Mouse (Mus musculus) CD4-positive helper T cell, adult 2 months (primary cell): ENCODE measurements around the gene 4933428G20Rik.

Experiments
- DNase-seq: peaks from one replicate; pipeline ENCODE4 v3.0.0-alpha.2; 2012; ENCODE audit warnings: low read depth, missing footprints, low spot score

4933428G20Rik gene

DNA sequence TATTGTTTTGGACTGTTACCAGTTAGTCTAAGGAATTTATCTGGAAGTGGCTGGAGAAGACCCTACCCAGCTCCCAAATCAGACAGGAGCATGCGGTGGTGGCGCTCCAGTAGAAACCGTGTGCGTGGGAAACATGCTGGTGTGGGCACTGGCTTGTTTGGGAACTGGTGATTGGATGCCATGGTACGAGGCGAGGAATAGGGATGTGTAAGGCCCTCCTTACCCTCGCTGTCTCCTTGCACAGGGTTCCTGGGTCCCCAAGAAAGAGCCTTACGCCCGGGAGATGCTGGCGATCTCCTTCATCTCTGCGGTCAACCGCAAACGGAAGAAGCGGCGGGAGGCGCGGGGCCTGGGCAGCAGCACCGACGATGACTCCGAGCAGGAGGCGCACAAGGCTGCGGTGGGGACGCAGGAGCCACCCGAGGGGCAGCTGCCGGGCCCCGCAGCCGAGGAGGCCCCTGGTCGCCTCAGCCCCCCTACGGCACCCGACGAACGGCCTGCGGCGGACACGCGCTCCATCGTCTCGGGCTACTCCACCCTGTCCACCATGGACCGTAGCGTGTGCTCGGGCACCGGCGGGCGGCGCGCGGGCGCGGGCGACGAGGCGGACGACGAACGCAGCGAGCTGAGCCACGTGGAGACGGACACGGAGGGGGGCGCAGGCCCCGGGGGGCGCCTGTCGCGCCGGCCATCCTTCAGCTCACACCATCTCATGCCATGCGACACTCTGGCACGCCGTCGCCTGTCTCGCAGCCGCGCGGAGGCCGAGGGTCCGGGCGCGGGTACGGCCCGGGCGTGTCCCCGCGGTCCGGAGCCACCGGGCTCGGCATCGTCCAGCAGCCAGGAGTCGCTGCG, at the start of gene 4933428G20Rik:
TSS of gene 4933428G20Rik (minus strand) at position 476 of the 855 bp plus-strand sequence.
- DNase-seq, result no peak

DNA sequence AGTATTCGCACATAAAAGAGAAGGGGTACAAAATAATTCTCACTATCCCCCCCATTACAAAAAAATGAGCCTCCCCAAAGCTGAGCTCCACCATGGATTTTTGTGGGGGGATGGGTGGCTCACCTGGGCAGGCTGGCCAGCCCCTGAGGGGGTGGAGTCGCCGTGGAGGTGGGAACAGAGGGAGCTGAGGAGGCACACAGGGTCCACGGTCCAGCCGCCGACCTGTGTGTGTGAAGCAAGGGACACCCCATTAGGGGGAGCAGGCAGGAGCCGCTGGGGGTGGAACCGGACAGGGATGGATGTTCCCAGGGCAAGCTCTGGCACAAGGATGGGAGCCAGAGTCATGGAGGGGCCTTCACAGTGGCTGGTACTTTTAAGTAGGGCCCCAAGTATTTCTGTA, 48.6 kb upstream of the 4933428G20Rik start:
- no peak for DNase-seq

DNA sequence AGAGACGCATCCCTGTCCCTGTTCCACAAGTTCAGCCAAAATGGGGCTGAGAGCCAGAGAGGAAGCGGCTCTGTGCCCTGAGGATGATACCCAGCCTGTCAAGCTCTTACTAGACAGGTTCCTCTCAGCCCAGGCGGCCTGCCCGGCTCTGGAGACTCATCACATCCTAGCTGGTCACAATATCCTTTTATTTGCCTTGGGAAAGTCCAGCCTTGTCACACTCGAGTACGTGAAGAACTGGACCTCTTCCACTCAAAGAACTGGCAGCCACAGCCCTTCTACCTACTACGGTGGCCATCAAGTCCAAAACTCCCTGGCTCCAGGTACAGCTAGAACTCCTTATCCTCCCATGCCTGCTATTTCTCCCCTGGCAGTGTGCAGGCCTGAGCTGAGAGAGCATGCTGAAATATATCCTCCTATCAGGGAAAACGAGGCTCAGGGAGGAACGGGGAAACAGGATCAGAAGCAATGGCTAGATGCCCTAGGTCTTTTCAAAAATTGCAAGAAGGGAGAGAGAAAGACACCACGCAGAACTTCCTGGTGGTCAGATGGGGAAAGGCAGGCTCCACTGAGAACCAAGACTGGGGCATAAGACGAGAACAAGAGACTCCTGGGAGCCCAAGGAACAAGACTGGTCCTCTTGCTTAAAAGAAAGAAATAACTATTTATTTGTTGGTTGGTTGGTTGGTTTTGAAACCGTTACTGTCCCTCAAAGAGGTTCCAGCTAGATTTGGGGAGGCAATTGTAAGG, 48.0 kb upstream of the 4933428G20Rik start:
- no peak for DNase-seq

- DNase-seq, result no peak
Measured at GRCm38 (mm10) chr11:97546804-97547411, 46.8 kb upstream of the 4933428G20Rik start.

- DNase-seq, result peak; percentile 17
Measured at GRCm38 (mm10) chr11:97545808-97546560, 45.8 kb upstream of the 4933428G20Rik start.

GRCm38 (mm10) chr11:97543883-97544282, 43.7 kb upstream of the 4933428G20Rik start:
- no peak for DNase-seq

DNA sequence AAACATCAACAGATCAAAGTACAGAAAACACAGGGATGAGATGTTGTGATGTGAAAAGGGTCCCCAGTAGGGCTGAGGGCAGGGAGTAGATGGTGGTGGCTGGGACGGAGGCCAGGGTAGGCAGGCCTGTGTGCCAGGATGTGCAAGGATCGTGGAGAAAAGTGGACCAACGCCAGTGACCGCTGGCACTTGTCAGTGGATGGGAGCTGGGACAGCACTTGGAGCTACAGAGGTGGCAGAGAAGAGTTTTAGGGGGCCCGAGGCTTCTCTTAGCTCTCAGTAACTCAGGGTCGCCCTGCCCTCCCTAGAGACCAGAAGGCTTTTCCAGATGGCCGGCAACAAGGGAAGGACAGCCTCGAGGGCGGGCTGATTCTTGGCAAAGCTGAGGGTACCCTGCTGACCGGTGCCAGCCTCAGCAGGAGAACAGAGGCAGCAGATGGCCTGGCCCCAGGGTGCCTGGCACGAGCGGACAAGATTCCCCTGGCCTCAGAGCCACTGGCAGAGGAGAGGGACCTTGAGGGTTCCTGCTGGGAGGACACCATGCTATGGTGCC, 43.1 kb upstream of the 4933428G20Rik start:
- no peak for DNase-seq

DNA sequence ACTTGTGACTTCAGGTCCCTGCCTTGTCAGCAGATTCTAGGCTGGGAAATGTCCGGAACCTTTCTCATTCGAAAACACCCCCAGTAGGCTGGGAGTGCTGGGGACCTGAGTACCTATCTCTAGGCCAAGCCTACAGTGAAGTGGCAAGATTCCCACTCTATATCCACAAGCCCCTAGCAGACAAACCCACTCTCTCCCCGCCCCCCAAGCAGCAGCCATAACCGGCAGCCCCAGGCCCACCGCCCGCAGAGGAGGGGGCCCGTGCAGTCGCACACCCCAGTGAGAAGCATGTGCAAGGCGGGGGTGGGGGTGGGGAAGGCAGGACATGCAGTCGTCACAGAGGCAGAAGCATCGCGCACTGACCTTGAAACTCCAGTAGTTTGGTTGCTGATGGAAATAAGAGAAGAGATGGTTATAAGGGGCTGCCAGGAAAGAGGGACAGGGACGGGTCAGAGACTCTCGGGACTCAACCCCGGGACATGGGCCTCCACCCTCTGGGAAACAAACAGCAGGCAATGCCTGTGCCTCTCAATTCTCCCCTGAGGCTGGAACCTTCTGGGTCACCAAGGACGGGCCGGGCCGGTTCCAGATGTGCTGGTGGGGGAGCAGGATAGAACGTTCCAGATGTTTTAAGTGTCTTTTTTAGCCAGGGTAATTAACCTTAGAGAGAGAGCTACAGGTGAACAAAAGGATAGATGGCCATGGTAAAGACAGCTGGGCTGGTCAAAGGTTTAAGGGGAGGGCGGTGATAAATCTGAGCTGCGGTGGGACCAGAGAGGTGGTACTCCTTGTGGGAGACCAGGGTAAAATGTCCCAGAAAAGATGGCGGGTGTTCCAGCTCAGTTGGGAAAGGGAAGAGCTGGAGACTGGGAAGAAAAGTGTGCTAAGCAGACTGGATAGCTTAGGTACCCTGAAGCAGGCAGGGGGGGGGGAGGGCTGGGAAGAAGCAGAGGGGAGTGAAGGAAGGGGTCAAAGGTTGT, 42.3 kb upstream of the 4933428G20Rik start:
- no peak for DNase-seq

GRCm38 (mm10) chr11:97540604-97541003, 40.5 kb upstream of the 4933428G20Rik start:
- no peak for DNase-seq

- DNase-seq, result no peak
Measured at GRCm38 (mm10) chr11:97540136-97540535, 40.0 kb upstream of the 4933428G20Rik start.

DNA sequence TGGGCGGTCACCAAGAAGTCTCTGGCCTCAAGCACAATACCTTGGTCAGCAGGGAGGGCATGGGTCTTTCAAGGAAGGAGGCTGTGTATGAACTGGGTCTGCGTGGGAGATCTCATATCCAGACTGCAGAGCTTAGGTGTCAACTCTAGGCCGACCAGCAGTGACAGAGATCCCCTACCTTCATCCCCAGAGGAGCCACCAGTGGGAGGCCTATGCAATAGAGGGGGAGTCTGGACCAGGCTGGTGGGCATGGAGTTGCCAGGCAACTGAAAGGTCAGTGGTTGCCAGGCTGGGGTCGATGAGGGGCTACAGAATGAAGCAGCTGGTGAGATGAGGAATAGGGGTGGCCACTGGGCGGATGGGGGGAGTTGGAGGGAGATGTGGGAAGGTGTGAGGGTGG, 39.5 kb upstream of the 4933428G20Rik start:
- no peak for DNase-seq

GRCm38 (mm10) chr11:97537580-97538089, 37.5 kb upstream of the 4933428G20Rik start:
- DNase-seq, result no peak

DNA sequence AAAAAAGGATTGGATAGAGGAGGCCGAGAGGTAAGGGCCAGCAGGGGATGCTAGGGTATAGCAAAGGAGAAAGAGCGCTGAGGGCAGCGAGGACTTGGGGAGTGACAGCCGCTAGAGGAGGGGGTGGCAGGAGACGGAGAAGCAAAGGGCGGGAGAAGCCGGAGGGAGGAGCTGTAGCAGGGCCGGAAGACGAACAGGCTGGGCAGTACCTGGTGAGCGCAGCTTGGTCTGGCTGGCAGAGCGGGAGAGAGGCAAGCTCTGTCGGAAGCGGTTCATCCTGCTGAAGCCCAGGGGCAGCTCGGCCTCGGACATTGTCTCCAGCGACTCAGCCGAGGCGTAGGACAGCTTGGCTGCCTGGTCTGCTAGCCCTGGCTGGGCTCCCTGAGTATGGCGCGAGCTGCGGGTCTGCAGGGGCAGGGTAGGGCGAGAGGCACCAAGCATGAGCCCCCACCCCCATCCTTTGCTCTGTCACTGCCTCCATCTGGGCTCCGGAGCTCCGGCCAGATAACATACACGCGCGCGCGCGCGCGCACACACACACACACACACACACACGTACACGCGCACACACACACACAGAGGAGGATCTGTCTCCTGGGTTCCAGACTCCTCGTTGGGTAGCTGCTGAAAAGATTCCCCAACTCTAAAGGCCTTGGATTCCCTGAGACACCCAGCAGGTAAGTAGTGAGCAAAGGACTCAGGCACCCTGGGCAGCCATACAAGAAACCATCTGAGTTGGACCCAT, 36.9 kb upstream of the 4933428G20Rik start:
- peak; percentile 36 for DNase-seq

GRCm38 (mm10) chr11:97536083-97536747, 36.1 kb upstream of the 4933428G20Rik start:
- DNase-seq, result no peak

GRCm38 (mm10) chr11:97535660-97536059, 35.5 kb upstream of the 4933428G20Rik start:
- no peak for DNase-seq

- DNase-seq, result no peak
Measured at GRCm38 (mm10) chr11:97535308-97535630, 35.1 kb upstream of the 4933428G20Rik start.

- peak; percentile 42 for DNase-seq
Measured at GRCm38 (mm10) chr11:97534442-97535307, 34.5 kb upstream of the 4933428G20Rik start.

DNA sequence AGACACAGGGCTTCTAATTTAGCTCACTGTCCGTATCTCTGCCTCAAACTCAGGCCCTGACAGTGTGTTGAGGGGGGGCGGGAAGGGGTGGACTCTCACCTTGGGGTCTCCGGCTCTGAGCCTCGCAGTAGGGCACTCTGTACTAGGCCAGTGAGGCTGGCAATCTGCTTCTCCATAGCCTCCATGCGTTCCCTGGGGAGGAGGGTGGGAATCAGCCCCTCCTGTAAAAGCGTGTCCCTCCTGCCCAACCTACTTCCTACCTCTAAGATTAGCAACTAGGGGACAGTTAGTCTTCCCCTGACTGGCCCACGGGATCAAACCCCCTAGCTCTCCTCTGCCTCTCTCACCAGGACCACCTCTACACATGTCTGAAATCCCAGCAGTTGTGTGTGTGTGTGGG, 33.5 kb upstream of the 4933428G20Rik start:
- no peak for DNase-seq
